Mouse (Mus musculus) neural tube, embryonic 15.5 days (tissue): ENCODE measurements at regions not wholly inside any gene's neighbourhood (a gene's known extent, or its start where the extent isn't known, plus 50 kb on each side); places are given as distances from the start of the nearest gene placed in this dataset.

ENCODE experiments used
- ATAC-seq: fragments of 200-750 bp; cut with Nextera tagmentation; 2 replicates; pipeline ENCODE4 v1.8.0; 2017; ENCODE audit warnings: mild to moderate bottlenecking, moderate TSS enrichment, moderate library complexity; ENCODE audit not compliant: low FRiP score
- H3K27ac ChIP-seq: fragments of 300-500 bp; sonication (generic); replicated peaks from 2 replicates; pipeline ENCODE4 v1.5.1; 2015; ENCODE audit warnings: mild to moderate bottlenecking, inconsistent platforms
- H3K27me3 ChIP-seq: fragments of 300-500 bp; sonication (generic); replicated peaks from 2 replicates; pipeline ENCODE4 v1.6.1; 2015; ENCODE audit warnings: inconsistent platforms
- H3K36me3 ChIP-seq: fragments of 300-500 bp; sonication (generic); 2 replicates; pipeline ENCODE4 v1.6.1; 2015; ENCODE audit warnings: inconsistent platforms
- H3K4me1 ChIP-seq: fragments of 300-500 bp; sonication (generic); 2 replicates; pipeline ENCODE4 v1.6.1; 2015; ENCODE audit warnings: inconsistent platforms
- H3K4me2 ChIP-seq: fragments of 300-500 bp; sonication (generic); 2 replicates; pipeline ENCODE4 v1.6.1; 2015; ENCODE audit warnings: inconsistent platforms, mild to moderate bottlenecking, moderate library complexity
- H3K4me3 ChIP-seq: fragments of 300-500 bp; sonication (generic); replicated peaks from 2 replicates; pipeline ENCODE4 v1.5.1; 2015; ENCODE audit warnings: mild to moderate bottlenecking, inconsistent platforms
- H3K9ac ChIP-seq: fragments of 300-500 bp; sonication (generic); replicated peaks from 2 replicates; pipeline ENCODE4 v1.6.1; 2015; ENCODE audit warnings: mild to moderate bottlenecking, inconsistent platforms
- H3K9me3 ChIP-seq: fragments of 300-500 bp; sonication (generic); replicated peaks from 2 replicates; pipeline ENCODE4 v1.6.1; 2016; ENCODE audit warnings: inconsistent platforms
- WGBS: fragments of 180-500 bp; shearing (Covaris S2); methylation state at CpG from one replicate; pipeline ENCODE4 v1.1.7; 2015; ENCODE audit warnings: mixed read lengths; 5-methylcytosine and 5-hydroxymethylcytosine counted together

- 94% methylated on average over 3 of the region's 3 CpGs for WGBS
- no peak for ATAC-seq
Measured at GRCm38 (mm10) chr8:8254446-8254845, 406.6 kb downstream of the Efnb2 start.

GRCm38 (mm10) chr8:8244599-8244998 lies 416.4 kb downstream of the Efnb2 start:
- no peaks in the 10 kb centered on the region for H3K9me3 ChIP-seq
- H3K4me3 ChIP-seq: no peak overlapping the region
- no peak for ATAC-seq
- 91% methylated on average over 1 of the region's 1 CpGs for WGBS
- no peaks in the 10 kb centered on the region for H3K36me3 ChIP-seq
- H3K9ac ChIP-seq: no peak overlapping the region
- H3K4me1 ChIP-seq: peaks cover 5% of the 10 kb centered on the region; the same call in 1 of the 2 replicates
- H3K27ac ChIP-seq: no peak overlapping the region
- no peak overlapping the region for H3K4me2 ChIP-seq
- no peaks in the 10 kb centered on the region for H3K27me3 ChIP-seq

More at GRCm38 (mm10) chr8:8254446-8254845, 406.6 kb downstream of the Efnb2 start:
- Histone ChIP-seq H3K9me3 (no peaks in the 10 kb centered on the region), H3K36me3 (no peaks in the 10 kb centered on the region), H3K4me1 (peaks cover 6% of the 10 kb centered on the region; the same call in 1 of the 2 replicates), H3K27ac (no peak overlapping the region), H3K4me2 (no peak overlapping the region), H3K27me3 (no peaks in the 10 kb centered on the region), H3K9ac (no peak overlapping the region), H3K4me3 (no peak overlapping the region)

GRCm38 (mm10) chr8:8241755-8242501 lies 419.1 kb downstream of the Efnb2 start:
- Histone ChIP-seq H3K4me2 (no peak overlapping the region), H3K9me3 (no peaks in the 10 kb centered on the region), H3K27me3 (no peaks in the 10 kb centered on the region), H3K4me1 (peaks cover 5% of the 10 kb centered on the region; the same call in 1 of the 2 replicates), H3K9ac (no peak overlapping the region), H3K36me3 (no peaks in the 10 kb centered on the region), H3K27ac (no peak overlapping the region), H3K4me3 (no peak overlapping the region)
- ATAC-seq: peak; percentile 28; the same call in 1 of the 2 replicates
- WGBS: 24% methylated on average over 3 of the region's 3 CpGs

GRCm38 (mm10) chr8:8241051-8241688 lies 419.9 kb downstream of the Efnb2 start:
- Histone ChIP-seq H3K4me2 (no peak overlapping the region), H3K27ac (no peak overlapping the region), H3K27me3 (no peaks in the 10 kb centered on the region), H3K36me3 (no peaks in the 10 kb centered on the region), H3K4me1 (peaks cover 5% of the 10 kb centered on the region; the same call in 1 of the 2 replicates), H3K9ac (no peak overlapping the region), H3K9me3 (no peaks in the 10 kb centered on the region), H3K4me3 (no peak overlapping the region)
- WGBS: 67% methylated on average over 9 of the region's 9 CpGs
- no peak for ATAC-seq

- H3K9ac ChIP-seq: no peak overlapping the region
Measured at GRCm38 (mm10) chr8:8239489-8239888, 421.6 kb downstream of the Efnb2 start.

GRCm38 (mm10) chr8:8238051-8238450 lies 423.0 kb downstream of the Efnb2 start:
- no peak overlapping the region for H3K4me3 ChIP-seq
- 90% methylated on average over 6 of the region's 6 CpGs for WGBS
- no peak overlapping the region for H3K4me2 ChIP-seq
- no peaks in the 10 kb centered on the region for H3K9me3 ChIP-seq
- H3K27ac ChIP-seq: no peak overlapping the region
- no peaks in the 10 kb centered on the region for H3K36me3 ChIP-seq
- no peak overlapping the region for H3K9ac ChIP-seq
- H3K4me1 ChIP-seq: peaks cover 5% of the 10 kb centered on the region; the same call in 1 of the 2 replicates
- ATAC-seq: no peak
- no peaks in the 10 kb centered on the region for H3K27me3 ChIP-seq

More at GRCm38 (mm10) chr8:8239489-8239888, 421.6 kb downstream of the Efnb2 start:
- Histone ChIP-seq H3K9me3 (no peaks in the 10 kb centered on the region), H3K27me3 (no peaks in the 10 kb centered on the region), H3K27ac (no peak overlapping the region), H3K4me1 (peaks cover 5% of the 10 kb centered on the region; the same call in 1 of the 2 replicates), H3K4me2 (no peak overlapping the region), H3K36me3 (no peaks in the 10 kb centered on the region), H3K4me3 (no peak overlapping the region)
- WGBS: 59% methylated on average over 12 of the region's 12 CpGs
- ATAC-seq: no peak

GRCm38 (mm10) chr8:8233616-8234015 lies 427.4 kb downstream of the Efnb2 start:
- peaks cover 12% of the 10 kb centered on the region for H3K4me1 ChIP-seq
- no peak overlapping the region for H3K9ac ChIP-seq
- H3K36me3 ChIP-seq: no peaks in the 10 kb centered on the region
- no peak overlapping the region for H3K27ac ChIP-seq
- H3K4me3 ChIP-seq: no peak overlapping the region
- H3K4me2 ChIP-seq: no peak overlapping the region
- no peaks in the 10 kb centered on the region for H3K9me3 ChIP-seq
- no peaks in the 10 kb centered on the region for H3K27me3 ChIP-seq
- no peak for ATAC-seq
- 91% methylated on average over 3 of the region's 3 CpGs for WGBS

- ATAC-seq: no peak
- peaks cover 12% of the 10 kb centered on the region for H3K4me1 ChIP-seq
- no peak overlapping the region for H3K4me3 ChIP-seq
- no peaks in the 10 kb centered on the region for H3K9me3 ChIP-seq
- H3K27me3 ChIP-seq: no peaks in the 10 kb centered on the region
- no peak overlapping the region for H3K27ac ChIP-seq
- H3K4me2 ChIP-seq: no peak overlapping the region
- no peaks in the 10 kb centered on the region for H3K36me3 ChIP-seq
- WGBS: 96% methylated on average over 4 of the region's 4 CpGs
- H3K9ac ChIP-seq: no peak overlapping the region
Measured at GRCm38 (mm10) chr8:8233156-8233555, 427.9 kb downstream of the Efnb2 start.

- 48% methylated on average over 13 of the region's 13 CpGs for WGBS
- Histone ChIP-seq H3K4me2 (no peak overlapping the region; the same call in 1 of the 2 replicates), H3K27me3 (no peaks in the 10 kb centered on the region), H3K4me3 (no peak overlapping the region), H3K9ac (no peak overlapping the region), H3K27ac (no peak overlapping the region), H3K9me3 (no peaks in the 10 kb centered on the region), H3K36me3 (no peaks in the 10 kb centered on the region), H3K4me1 (peaks cover 12% of the 10 kb centered on the region)
- 0 out of 2 replicates have a peak, but pooled peaks have one; percentile 38 for ATAC-seq
Measured at GRCm38 (mm10) chr8:8231996-8232632, 428.9 kb downstream of the Efnb2 start.

- no peak overlapping the region for H3K27ac ChIP-seq
- peaks cover 12% of the 10 kb centered on the region for H3K4me1 ChIP-seq
- H3K4me3 ChIP-seq: no peak overlapping the region
- no peaks in the 10 kb centered on the region for H3K27me3 ChIP-seq
- no peaks in the 10 kb centered on the region for H3K36me3 ChIP-seq
- peak; percentile 45; the same call in 1 of the 2 replicates for ATAC-seq
- no peak overlapping the region for H3K9ac ChIP-seq
- 31% methylated on average over 6 of the region's 6 CpGs for WGBS
- no peak overlapping the region; the same call in 1 of the 2 replicates for H3K4me2 ChIP-seq
- no peaks in the 10 kb centered on the region for H3K9me3 ChIP-seq
Measured at GRCm38 (mm10) chr8:8231308-8231985, 429.6 kb downstream of the Efnb2 start.

- Histone ChIP-seq H3K36me3 (no peaks in the 10 kb centered on the region), H3K9ac (no peak overlapping the region), H3K27ac (no peak overlapping the region), H3K9me3 (no peaks in the 10 kb centered on the region), H3K4me2 (no peak overlapping the region), H3K27me3 (no peaks in the 10 kb centered on the region), H3K4me3 (no peak overlapping the region), H3K4me1 (0 out of 2 replicates have a peak, but pooled peaks cover under 1% of the 10 kb centered on the region)
- no peak for ATAC-seq
- 82% methylated on average over 2 of the region's 2 CpGs for WGBS
Measured at GRCm38 (mm10) chr8:8225994-8226393, 435.0 kb downstream of the Efnb2 start.
